Comparison of ENCODE assay signal across 10 mouse cellular contexts in genomic region chr7:97790272-97790671, GRCm38 (mm10). TPM values are rescaled to one million over a fixed set of nuclear protein-coding genes. Genes with fewer than 3 reads are reported as not detected.
DNase-seq lines count a peak whose midpoint lies in the region; ATAC-seq and TF ChIP-seq lines count a peak whose summit lies in the region.
"Had no signal": no experiment of that assay in that cellular context is flagged by ENCODE, and none has a peak within 500 bp of the region (broad histone marks: within the 10 kb centered on the region; RNA-seq: fewer than 3 reads in every experiment).

No protein-coding gene starts in this region.

- ATAC-seq in lung, embryonic 14.5 days (ENCODE audit: insufficient read depth): no peak
- ATAC-seq in lung, embryonic 16.5 days (ENCODE audit: low read depth): peak; percentile 44; the same call in 1 of the 2 replicates
- no peak for ATAC-seq in erythroid progenitor cell, adult 5-6 weeks (replicated peaks; ENCODE audit: low FRiP score, poor library complexity, severe bottlenecking)
- ATAC-seq in megakaryocyte progenitor cell, adult 5-6 weeks (replicated peaks; ENCODE audit: poor library complexity): no peak

- no peak overlapping the region for H3K9ac ChIP-seq in lung, embryonic 14.5 days
- H3K9ac ChIP-seq in lung, embryonic 16.5 days (ENCODE audit: low read length): no peak overlapping the region

- WGBS in lung, embryonic 14.5 days: 57% methylated on average over 2 of the region's 2 CpGs
- 44% methylated on average over 2 of the region's 2 CpGs for WGBS in hindbrain, embryonic 10.5 days
- 45% methylated on average over 2 of the region's 2 CpGs for WGBS in lung, embryonic 16.5 days
- 21% methylated on average over 2 of the region's 2 CpGs for WGBS in small intestine, adult 2 months

- H3K27me3 ChIP-seq in lung, embryonic 14.5 days (ENCODE audit: insufficient read depth, low read length): 0 out of 2 replicates have a peak, but pooled peaks cover 7% of the 10 kb centered on the region
- peaks cover 17% of the 10 kb centered on the region; the same call in 1 of the 2 replicates for H3K27me3 ChIP-seq in hindbrain, embryonic 10.5 days (ENCODE audit: insufficient read depth, poor library complexity, severe bottlenecking)
- H3K27me3 ChIP-seq in lung, embryonic 16.5 days (ENCODE audit: control insufficient read depth, insufficient read depth, low read depth, low read length): peaks cover 15% of the 10 kb centered on the region
- H3K27me3 ChIP-seq in small intestine, adult 2 months (ENCODE audit: control insufficient read depth, insufficient read depth, low read length): 0 out of 2 replicates have a peak, but pooled peaks cover 7% of the 10 kb centered on the region

- H3K4me3 ChIP-seq in lung, embryonic 14.5 days (ENCODE audit: low read depth, low read length): no peak overlapping the region
- peak overlapping the region; percentile 94 for H3K4me3 ChIP-seq in hindbrain, embryonic 10.5 days
- no peak overlapping the region for H3K4me3 ChIP-seq in lung, embryonic 16.5 days (ENCODE audit: low read length)
- no peak overlapping the region for H3K4me3 ChIP-seq in small intestine, adult 2 months (ENCODE audit: low read depth, low read length)

- TF ChIP-seq POLR2A in small intestine, adult 2 months (IDR thresholded peaks at IDR 0.05; ENCODE audit: low read depth, low read length): no peak

- H3K9me3 ChIP-seq in lung, embryonic 14.5 days (ENCODE audit: low read depth, low read length): no peaks in the 10 kb centered on the region
- no peaks in the 10 kb centered on the region for H3K9me3 ChIP-seq in hindbrain, embryonic 10.5 days
- no peaks in the 10 kb centered on the region for H3K9me3 ChIP-seq in lung, embryonic 16.5 days (ENCODE audit: control insufficient read depth, low read length)

- TF ChIP-seq CTCF in lung, embryonic 14.5 days (IDR thresholded peaks at IDR 0.05; ENCODE audit: low read depth): no peak
- TF ChIP-seq CTCF in small intestine, adult 2 months (IDR thresholded peaks at IDR 0.05; ENCODE audit: extremely low read depth, insufficient read length, insufficient replicate concordance, low read depth, low read length): no peak

- peak; percentile 39 for DNase-seq in lung, embryonic 14.5 days
- DNase-seq in lung, postnatal 14 days: no peak
- no peak for DNase-seq in hindbrain, embryonic 10.5 days (ENCODE audit: low spot score)
- no peak for DNase-seq in adrenal gland, postnatal 36 days
- DNase-seq: right cerebral cortex, adult 18-20 months had no signal

- H3K27ac ChIP-seq in lung, embryonic 14.5 days (ENCODE audit: low read depth): 0 out of 2 replicates have a peak overlapping the region, but pooled peaks have one; percentile 2
- H3K27ac ChIP-seq in hindbrain, embryonic 10.5 days: no peak overlapping the region
- H3K27ac ChIP-seq in lung, embryonic 16.5 days (ENCODE audit: low read length): peak overlapping the region; percentile 41; the same call in 1 of the 2 replicates
- peak overlapping the region; percentile 74; the same call in 1 of the 2 replicates for H3K27ac ChIP-seq in small intestine, adult 2 months (ENCODE audit: insufficient read depth, low read depth, low read length)
- H3K27ac ChIP-seq: kidney, postnatal 0 days had no signal

- peaks cover 2% of the 10 kb centered on the region; the same call in 1 of the 2 replicates for H3K4me1 ChIP-seq in lung, embryonic 14.5 days (ENCODE audit: insufficient read depth)
- H3K4me1 ChIP-seq in hindbrain, embryonic 10.5 days (replicated peaks): peaks cover 31% of the 10 kb centered on the region
- H3K4me1 ChIP-seq in lung, embryonic 16.5 days (replicated peaks; ENCODE audit: control insufficient read depth, insufficient read depth, low read length): peaks cover 11% of the 10 kb centered on the region
- peaks cover 13% of the 10 kb centered on the region for H3K4me1 ChIP-seq in small intestine, adult 2 months (ENCODE audit: control insufficient read depth, insufficient read depth, insufficient read length, low read length)

- no peaks in the 10 kb centered on the region for H3K36me3 ChIP-seq in lung, embryonic 14.5 days (ENCODE audit: insufficient read depth)
- no peaks in the 10 kb centered on the region for H3K36me3 ChIP-seq in hindbrain, embryonic 10.5 days
- no peaks in the 10 kb centered on the region for H3K36me3 ChIP-seq in lung, embryonic 16.5 days (ENCODE audit: control insufficient read depth, insufficient read depth, low read length)
- H3K36me3 ChIP-seq in small intestine, adult 2 months (ENCODE audit: control insufficient read depth, insufficient read depth, low read length): no peaks in the 10 kb centered on the region

- H3K4me2 ChIP-seq in lung, embryonic 14.5 days: peak overlapping the region; percentile 98
- H3K4me2 ChIP-seq in lung, embryonic 16.5 days (ENCODE audit: low read depth, low read length): peak overlapping the region; percentile 26; the same call in 1 of the 2 replicates

RNA-seq across cellular contexts. Expression of gene Pak1, which starts 1.9 kb away (rescaled TPM):
- 19.2 and 20.4 TPM in 2 replicates for polyA plus RNA-seq in lung, embryonic 14.5 days (2014; fragmentation: Nextera tagmentation; extraction: Ambion mirVana)
- 58.8 and 90.7 TPM in 2 replicates for polyA plus RNA-seq in hindbrain, embryonic 10.5 days (2016; fragmentation: Nextera tagmentation; extraction: Ambion mirVana)
- polyA plus RNA-seq in lung, embryonic 16.5 days (2015; fragmentation: Nextera tagmentation; extraction: Ambion mirVana): 15.1 and 15.4 TPM in 2 replicates
- 20.8 and 56.4 TPM in 2 replicates for polyA plus RNA-seq in small intestine, adult 2 months (2012; rRNA removed)
- total RNA-seq in erythroid progenitor cell, adult 5-6 weeks (2015; ENCODE audit: low replicate concordance): 5.0 and 16.2 TPM in 2 replicates
- 3.6 and 6.6 TPM in 2 replicates for total RNA-seq in erythroid progenitor cell, adult 5-6 weeks (2017; ENCODE audit: low replicate concordance)
- total RNA-seq in adrenal gland, postnatal 36 days (2021): 10 to 100 TPM; 18.8 to 25.0 TPM
- 41.0 and 51.5 TPM in 2 replicates for total RNA-seq in megakaryocyte progenitor cell, adult 5-6 weeks (2015)
- total RNA-seq in megakaryocyte progenitor cell, adult 5-6 weeks (2017): 48.3 and 51.7 TPM in 2 replicates

RNA-seq across cellular contexts. Expression of gene Aqp11, which starts 52.2 kb away (rescaled TPM):
- 3.2 and 3.9 TPM in 2 replicates for polyA plus RNA-seq in lung, embryonic 14.5 days (2014; fragmentation: Nextera tagmentation; extraction: Ambion mirVana)
- polyA plus RNA-seq in hindbrain, embryonic 10.5 days (2016; fragmentation: Nextera tagmentation; extraction: Ambion mirVana): 5.2 and 5.3 TPM in 2 replicates
- polyA plus RNA-seq in lung, embryonic 16.5 days (2015; fragmentation: Nextera tagmentation; extraction: Ambion mirVana): 4.8 and 8.1 TPM in 2 replicates
- 34.4 and 88.3 TPM in 2 replicates for polyA plus RNA-seq in small intestine, adult 2 months (2012; rRNA removed)
- total RNA-seq in erythroid progenitor cell, adult 5-6 weeks (2015; ENCODE audit: low replicate concordance): 1.3 and 2.5 TPM in 2 replicates
- 0.51 and 1.3 TPM in 2 replicates for total RNA-seq in erythroid progenitor cell, adult 5-6 weeks (2017; ENCODE audit: low replicate concordance)
- total RNA-seq in adrenal gland, postnatal 36 days (2021): 1 to 10 TPM; 2.9 to 3.8 TPM
- total RNA-seq in megakaryocyte progenitor cell, adult 5-6 weeks (2015): 4.1 and 4.3 TPM in 2 replicates
- 2.9 and 3.9 TPM in 2 replicates for total RNA-seq in megakaryocyte progenitor cell, adult 5-6 weeks (2017)
